Mouse (Mus musculus): ENCODE data around the gene Shc2.
A peak's percentile ranks its signal among the peaks of the same experiment; 100 is the strongest.

Gene Shc2

GRCm38 (mm10) chr10:79668076-79668475, 30.4 kb upstream of the Shc2 start:
- DNase-seq, result no peak

GRCm38 (mm10) chr10:79666493-79666892, 28.8 kb upstream of the Shc2 start:
- no peak for DNase-seq

GRCm38 (mm10) chr10:79665051-79665450, 27.3 kb upstream of the Shc2 start:
- DNase-seq, result no peak

GRCm38 (mm10) chr10:79664131-79664665, 26.5 kb upstream of the Shc2 start, which contains the start of gene Madcam1:
Gene Madcam1, plus strand, starts transcription at chr10:79664559.
- DNase-seq, result peak; percentile 88 to 90

- DNase-seq, result peak in 1 of 2 experiments; percentile 31
Observed at GRCm38 (mm10) chr10:79661861-79662260, 24.1 kb upstream of the Shc2 start.

GRCm38 (mm10) chr10:79660298-79660697, 22.6 kb upstream of the Shc2 start:
- DNase-seq, result peak; percentile 60

- DNase-seq, result peak; percentile 70 to 77
Observed at GRCm38 (mm10) chr10:79658829-79659228, 21.1 kb upstream of the Shc2 start.

GRCm38 (mm10) chr10:79654946-79655395, 17.3 kb upstream of the Shc2 start:
- DNase-seq, result no peak

- no peak for DNase-seq
Observed at GRCm38 (mm10) chr10:79652789-79653188, 15.1 kb upstream of the Shc2 start.

- DNase-seq, result peak; percentile 86
Observed at GRCm38 (mm10) chr10:79649070-79649751, 11.5 kb upstream of the Shc2 start.

- DNase-seq, result no peak
Observed at GRCm38 (mm10) chr10:79645711-79646110, 8.0 kb upstream of the Shc2 start, which contains the start of gene Odf3l2. Gene Odf3l2, minus strand, starts transcription at chr10:79645738.

GRCm38 (mm10) chr10:79638486-79639204, 927 bp upstream of the Shc2 start:
- DNase-seq, result peak; percentile 50 to 66

GRCm38 (mm10) chr10:79636287-79636686, 1.4 kb downstream of the Shc2 start:
- no peak for DNase-seq

GRCm38 (mm10) chr10:79633006-79633777, 4.5 kb downstream of the Shc2 start:
- peak in 1 of 2 experiments; percentile 34 for DNase-seq

- DNase-seq, result no peak
Observed at GRCm38 (mm10) chr10:79631432-79631831, 6.3 kb downstream of the Shc2 start.

GRCm38 (mm10) chr10:79628377-79628776, 9.3 kb downstream of the Shc2 start:
- no peak for DNase-seq

GRCm38 (mm10) chr10:79626156-79626555, 11.6 kb downstream of the Shc2 start:
- no peak for DNase-seq

- DNase-seq, result no peak
Observed at GRCm38 (mm10) chr10:79625398-79625797, 12.3 kb downstream of the Shc2 start.

- no peak for DNase-seq
Observed at GRCm38 (mm10) chr10:79623950-79624349, 13.8 kb downstream of the Shc2 start.

GRCm38 (mm10) chr10:79616376-79616775, 21.3 kb downstream of the Shc2 start:
- no peak for DNase-seq

GRCm38 (mm10) chr10:79615860-79616259, 21.9 kb downstream of the Shc2 start:
- DNase-seq, result no peak

GRCm38 (mm10) chr10:79614305-79614643, 23.4 kb downstream of the Shc2 start:
- no peak for DNase-seq
